Mouse (Mus musculus) lung, adult 2 months (tissue): ENCODE data around the gene Dcaf11. TPM values are rescaled to one million over a fixed set of nuclear protein-coding genes. Genes with fewer than 3 reads are reported as not detected.

Experiments used
- DNase-seq: peaks from one replicate; pipeline ENCODE4 v3.0.0; 2022
- H3K4me1 ChIP-seq: fragments of 200-500 bp; 2 replicates; pipeline ENCODE4 v1.6.1; 2011; ENCODE audit warnings: low read length; ENCODE audit not compliant: control insufficient read depth, insufficient read depth
- H3K4me3 ChIP-seq: fragments of 200-500 bp; replicated peaks from 2 replicates; pipeline ENCODE3; 2011; ENCODE audit warnings: low read depth, mild to moderate bottlenecking, control low read depth, low read length; ENCODE audit errors: extremely low read depth
- CTCF ChIP-seq: fragments of 200-500 bp; IDR thresholded peaks from 2 replicates; pipeline ENCODE4 v1.5.1; 2011; ENCODE audit warnings: mild to moderate bottlenecking, low read length, control low read depth; ENCODE audit not compliant: insufficient read depth
- POLR2A ChIP-seq: fragments of 200-500 bp; IDR thresholded peaks from 2 replicates; pipeline ENCODE4 v1.6.1; 2011; ENCODE audit warnings: low read depth, mild to moderate bottlenecking, control low read depth, low read length, borderline replicate concordance; ENCODE audit errors: extremely low read depth
- WGBS: fragments of 180-500 bp; shearing (Covaris S2); methylation state at CpG from one replicate; pipeline ENCODE4 v1.1.7; 2018; 5-methylcytosine and 5-hydroxymethylcytosine counted together
- polyA plus RNA-seq: library from polyadenylated mRNA; depleted of rRNA; stranded (reverse); fragments of >200 nt; gene quantifications from 2 replicates; pipeline ENCODE4 v1.2.3, GENCODE M21; 2012; rRNA removed

Gene Dcaf11
- polyA plus RNA-seq, 1 experiment = 124 TPM

DNA sequence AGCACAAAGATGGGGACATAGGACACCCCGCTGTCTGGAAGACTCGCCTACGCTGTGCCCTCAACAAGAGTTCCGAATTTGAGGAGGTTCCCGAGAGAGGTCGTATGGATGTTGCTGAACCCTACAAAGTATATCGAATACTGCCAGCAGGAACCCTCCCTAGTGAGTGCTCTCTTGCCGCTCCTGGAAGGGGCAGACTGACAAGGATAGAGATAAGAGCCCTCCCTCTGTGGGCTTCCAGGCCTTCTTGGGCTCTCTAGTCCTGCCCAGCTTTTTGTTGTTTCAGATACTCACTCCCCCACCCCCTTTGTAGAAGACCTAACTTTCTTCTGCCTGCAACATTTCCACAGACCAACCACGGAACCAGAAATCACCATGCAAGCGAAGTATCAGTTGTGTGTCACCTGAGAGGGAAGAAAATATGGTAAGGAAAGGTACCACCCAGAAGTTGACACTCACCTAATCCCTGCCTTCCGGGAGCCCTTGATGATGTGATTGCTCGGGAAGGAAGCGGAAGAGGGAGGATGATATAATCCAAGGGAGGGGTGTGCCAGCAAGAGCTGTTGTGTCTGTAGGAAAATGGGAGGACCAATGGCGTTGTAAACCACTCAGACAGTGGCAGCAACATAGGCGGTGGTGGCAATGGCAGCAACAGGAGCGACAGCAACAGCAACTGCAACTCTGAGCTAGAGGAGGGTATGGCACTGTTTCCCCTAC, 46.1 kb downstream of the Dcaf11 start:
- 83% methylated on average over 16 of the region's 16 CpGs for WGBS
- peaks cover 9% of the 10 kb centered on the region for H3K4me1 ChIP-seq
- DNase-seq = no peak
- TF ChIP-seq POLR2A (no peak), CTCF (no peak)
- no peak overlapping the region for H3K4me3 ChIP-seq

GRCm38 (mm10) chr14:55608339-55608738, 48.5 kb downstream of the Dcaf11 start:
- no peak overlapping the region for H3K4me3 ChIP-seq
- TF ChIP-seq POLR2A (no peak), CTCF (no peak)
- 97% methylated on average over 6 of the region's 6 CpGs for WGBS
- DNase-seq = no peak
- peaks cover 9% of the 10 kb centered on the region for H3K4me1 ChIP-seq

DNA sequence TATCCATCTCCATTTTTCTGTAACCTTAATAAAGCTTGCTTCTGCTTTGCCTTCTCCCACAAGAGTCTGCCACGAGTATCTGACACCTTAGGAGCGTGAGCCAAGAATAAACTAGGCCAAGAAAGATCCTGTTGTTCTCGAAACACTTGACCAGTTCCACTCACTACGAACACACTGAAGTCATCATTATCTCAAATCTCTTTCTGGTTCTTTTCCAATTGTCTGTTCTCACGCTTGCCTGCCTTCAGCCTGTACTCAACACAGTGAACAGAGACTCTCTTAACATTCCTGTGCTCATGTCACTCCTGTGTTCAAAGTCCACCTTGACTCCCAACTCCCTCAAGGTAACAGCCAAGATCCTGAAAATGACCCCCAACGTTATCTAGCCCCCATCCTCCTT, 53.5 kb downstream of the Dcaf11 start:
- no peak for DNase-seq
- TF ChIP-seq CTCF = no peak
- TF ChIP-seq POLR2A = no peak
- H3K4me1 ChIP-seq = no peaks in the 10 kb centered on the region
- no peak overlapping the region for H3K4me3 ChIP-seq
- WGBS = 52% methylated on average over 6 of the region's 6 CpGs

DNA sequence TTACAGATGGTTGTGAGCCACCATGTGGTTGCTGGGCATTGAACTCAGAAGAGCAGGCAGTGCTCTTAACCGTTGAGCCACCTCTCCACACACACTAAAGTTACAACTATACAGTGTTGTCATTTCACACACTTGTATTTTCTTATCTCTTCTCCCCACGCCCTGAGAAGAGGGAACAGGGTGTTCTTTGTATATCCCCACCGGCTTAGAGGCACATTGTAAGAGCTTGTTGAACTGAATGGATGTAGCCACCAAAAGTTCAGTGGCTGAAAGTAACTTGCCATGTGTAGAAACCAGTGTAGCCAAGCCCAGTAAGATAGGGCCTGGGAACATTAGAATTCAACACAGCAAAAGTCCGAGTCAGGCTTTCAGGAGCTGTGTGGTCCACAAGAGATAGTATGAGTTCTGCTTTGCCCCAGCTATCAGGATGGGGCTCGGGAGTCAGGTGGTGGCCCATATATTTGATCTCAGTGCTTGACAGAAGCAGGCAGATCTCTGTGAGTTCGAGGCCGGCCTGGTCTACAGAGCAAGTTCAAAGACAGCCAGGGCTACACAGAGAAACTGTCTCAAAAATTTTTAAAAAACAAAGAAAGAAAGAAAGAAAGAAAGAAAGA, 54.9 kb downstream of the Dcaf11 start:
- TF ChIP-seq CTCF = no peak
- no peak for TF ChIP-seq POLR2A
- WGBS = 75% methylated on average over 7 of the region's 7 CpGs
- DNase-seq = no peak
- H3K4me3 ChIP-seq = no peak overlapping the region
- 0 out of 2 replicates have a peak, but pooled peaks cover 2% of the 10 kb centered on the region for H3K4me1 ChIP-seq

GRCm38 (mm10) chr14:55615876-55616275, 56.1 kb downstream of the Dcaf11 start:
- no peak overlapping the region for H3K4me3 ChIP-seq
- no peak for TF ChIP-seq POLR2A
- TF ChIP-seq CTCF = no peak
- 45% methylated on average over 2 of the region's 2 CpGs for WGBS
- H3K4me1 ChIP-seq = 0 out of 2 replicates have a peak, but pooled peaks cover 2% of the 10 kb centered on the region
- no peak for DNase-seq

- 74% methylated on average over 2 of the region's 2 CpGs for WGBS
- Histone ChIP-seq H3K4me3 (no peak overlapping the region), H3K4me1 (0 out of 2 replicates have a peak, but pooled peaks cover 2% of the 10 kb centered on the region)
- no peak for DNase-seq
- no peak for TF ChIP-seq POLR2A
- no peak for TF ChIP-seq CTCF
These were observed 57.0 kb downstream of the Dcaf11 start for GRCm38 (mm10) chr14:55616844-55617243.

DNA sequence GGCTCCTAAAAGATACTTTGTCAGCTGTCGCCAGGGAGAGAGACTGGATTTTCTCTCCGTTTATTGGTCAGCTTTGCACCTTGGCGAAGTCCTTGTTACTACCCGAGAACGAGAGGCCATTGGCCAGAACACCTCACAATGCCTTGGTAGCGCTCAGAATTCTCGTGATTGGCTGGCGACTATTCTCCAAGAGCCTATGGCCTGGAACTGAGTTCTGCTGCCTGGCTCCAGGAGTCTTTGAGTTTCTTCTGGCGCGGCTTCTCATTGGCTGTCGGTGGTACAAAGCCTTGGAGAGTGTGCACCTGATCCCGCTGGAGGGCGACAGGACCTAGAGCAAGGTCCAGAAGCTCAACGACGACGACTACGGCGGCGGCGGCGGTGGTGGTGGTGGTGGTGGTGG, 58.0 kb downstream of the Dcaf11 start, which contains the start of gene Rec8:
Rec8 (plus strand) TSS at position 216 of the 400 bp plus-strand sequence.
- DNase-seq = no peak
- 23% methylated on average over 21 of the region's 21 CpGs for WGBS
- H3K4me1 ChIP-seq = 0 out of 2 replicates have a peak, but pooled peaks cover 2% of the 10 kb centered on the region
- TF ChIP-seq POLR2A = no peak
- 0 out of 2 replicates have a peak, but pooled peaks have one; percentile 11 for TF ChIP-seq CTCF
- H3K4me3 ChIP-seq = peak within 1 kb of the TSS; percentile 18

DNA sequence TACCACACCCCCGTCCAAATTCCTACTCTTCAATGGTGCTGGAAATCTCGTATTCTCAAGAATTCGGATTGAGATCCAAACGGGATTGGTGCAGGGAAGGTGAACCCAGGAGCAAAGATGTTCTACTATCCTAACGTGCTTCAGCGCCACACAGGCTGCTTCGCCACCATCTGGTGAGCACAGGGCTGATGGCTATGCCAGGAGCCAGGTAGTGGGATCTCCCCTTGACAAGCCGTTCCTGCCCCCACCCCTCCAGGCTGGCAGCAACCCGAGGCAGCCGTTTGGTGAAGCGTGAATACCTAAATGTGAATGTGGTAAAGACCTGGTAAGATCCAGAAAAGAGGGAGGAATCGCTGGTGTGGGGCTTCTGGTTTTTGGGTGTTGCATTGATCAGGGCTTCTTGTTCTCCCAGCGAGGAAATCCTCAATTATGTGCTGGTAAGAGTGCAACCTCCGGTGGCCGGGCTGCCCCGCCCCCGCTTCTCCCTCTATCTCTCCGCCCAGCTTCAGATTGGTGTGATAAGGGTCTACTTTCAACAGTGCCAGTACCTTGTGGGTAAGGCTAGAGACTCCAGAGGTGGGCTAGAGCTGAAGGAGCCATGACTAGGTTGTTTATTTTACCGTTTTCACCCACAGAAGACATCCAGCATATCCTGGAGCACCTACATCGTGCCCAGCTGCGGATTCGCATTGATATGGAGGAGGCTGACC, 58.8 kb downstream of the Dcaf11 start:
- no peak for DNase-seq
- Histone ChIP-seq H3K4me3 (peak overlapping the region; percentile 18), H3K4me1 (0 out of 2 replicates have a peak, but pooled peaks cover 2% of the 10 kb centered on the region)
- TF ChIP-seq POLR2A = no peak
- WGBS = 31% methylated on average over 22 of the region's 22 CpGs

Other genes starting within 250 kb of the Dcaf11 start
- 25.0 and 28.1 TPM in 2 replicates for gene Dhrs4, start 81.2 kb upstream of the Dcaf11 start, polyA plus RNA-seq
- 1.8 and 3.0 TPM in 2 replicates for gene Carmil3, start 69.4 kb upstream of the Dcaf11 start, polyA plus RNA-seq
- gene Cpne6, start 49.6 kb upstream of the Dcaf11 start, polyA plus RNA-seq = 0.05 and 0.07 TPM in 2 replicates
- not detected in 2 replicates for gene Nrl, start 35.0 kb upstream of the Dcaf11 start, polyA plus RNA-seq
- 31.6 and 34.1 TPM in 2 replicates for gene Pck2, start 19.7 kb upstream of the Dcaf11 start, polyA plus RNA-seq
- 0.60 and 1.8 TPM in 2 replicates for gene A730061H03Rik, start 400 bp downstream of the Dcaf11 start, polyA plus RNA-seq
- 5.1 and 17.5 TPM in 2 replicates for gene Fitm1, start 15.6 kb downstream of the Dcaf11 start, polyA plus RNA-seq
- gene Psme1, start 18.1 kb downstream of the Dcaf11 start, polyA plus RNA-seq = 82.8 and 98.6 TPM in 2 replicates
- 20.7 and 20.8 TPM in 2 replicates for gene Emc9, start 25.3 kb downstream of the Dcaf11 start, polyA plus RNA-seq
- 45.0 and 60.5 TPM in 2 replicates for gene Psme2, start 31.1 kb downstream of the Dcaf11 start, polyA plus RNA-seq
- gene Rnf31, start 31.7 kb downstream of the Dcaf11 start, polyA plus RNA-seq = 37.7 and 42.8 TPM in 2 replicates
- gene Irf9, start 43.6 kb downstream of the Dcaf11 start, polyA plus RNA-seq = 77.3 and 82.6 TPM in 2 replicates
- 6.0 and 9.7 TPM in 2 replicates for gene Rec8, start 58.0 kb downstream of the Dcaf11 start, polyA plus RNA-seq
- gene Ipo4, start 76.0 kb downstream of the Dcaf11 start, polyA plus RNA-seq = 52.7 and 83.9 TPM in 2 replicates
- gene Gm49378, start 77.9 kb downstream of the Dcaf11 start, polyA plus RNA-seq = 6.0 and 9.5 TPM in 2 replicates
- gene Tm9sf1, start 83.8 kb downstream of the Dcaf11 start, polyA plus RNA-seq = 81.4 and 91.7 TPM in 2 replicates
- gene Tssk4, start 90.2 kb downstream of the Dcaf11 start, polyA plus RNA-seq = 0.70 and 1.0 TPM in 2 replicates
- 15.1 and 20.4 TPM in 2 replicates for gene Mdp1, start 100.5 kb downstream of the Dcaf11 start, polyA plus RNA-seq
- 11.8 and 18.7 TPM in 2 replicates for gene Gmpr2, start 111.9 kb downstream of the Dcaf11 start, polyA plus RNA-seq
- gene Nedd8, start 112.1 kb downstream of the Dcaf11 start, polyA plus RNA-seq = 170 and 270 TPM in 2 replicates
- 11.9 and 14.8 TPM in 2 replicates for gene Tinf2, start 121.8 kb downstream of the Dcaf11 start, polyA plus RNA-seq
- 3.4 and 30.7 TPM in 2 replicates for gene Tgm1, start 153.9 kb downstream of the Dcaf11 start, polyA plus RNA-seq
- 42.0 and 57.3 TPM in 2 replicates for gene Rabggta, start 162.3 kb downstream of the Dcaf11 start, polyA plus RNA-seq
- gene Dhrs1, start 185.7 kb downstream of the Dcaf11 start, polyA plus RNA-seq = 69.2 and 89.0 TPM in 2 replicates
- gene Nop9, start 185.7 kb downstream of the Dcaf11 start, polyA plus RNA-seq = 12.7 and 16.8 TPM in 2 replicates
- gene Cideb, start 198.5 kb downstream of the Dcaf11 start, polyA plus RNA-seq = 3.8 and 4.0 TPM in 2 replicates
- 1.1 and 2.6 TPM in 2 replicates for gene Ltb4r2, start 201.4 kb downstream of the Dcaf11 start, polyA plus RNA-seq
- gene Ltb4r1, start 206.0 kb downstream of the Dcaf11 start, polyA plus RNA-seq = 6.5 and 7.1 TPM in 2 replicates
- gene Adcy4, start 224.1 kb downstream of the Dcaf11 start, polyA plus RNA-seq = 157 and 169 TPM in 2 replicates
- 7.5 and 10.0 TPM in 2 replicates for gene Ripk3, start 228.9 kb downstream of the Dcaf11 start, polyA plus RNA-seq